Mouse (Mus musculus) hematopoietic multipotent progenitor cell, adult 10-12 weeks (in vitro differentiated cells): ENCODE results near the gene H60c. TPM values are rescaled to one million over a fixed set of nuclear protein-coding genes. Genes with fewer than 3 reads are reported as not detected.

ENCODE experiments used
- polyA plus RNA-seq: library from polyadenylated mRNA; stranded (reverse); fragments of >175 nt; gene quantifications from 2 replicates; pipeline ENCODE4 v1.2.3, GENCODE M21; 2012; ENCODE audit warnings: low replicate concordance

The H60c gene
- polyA plus RNA-seq = not detected in 2 replicates

DNA sequence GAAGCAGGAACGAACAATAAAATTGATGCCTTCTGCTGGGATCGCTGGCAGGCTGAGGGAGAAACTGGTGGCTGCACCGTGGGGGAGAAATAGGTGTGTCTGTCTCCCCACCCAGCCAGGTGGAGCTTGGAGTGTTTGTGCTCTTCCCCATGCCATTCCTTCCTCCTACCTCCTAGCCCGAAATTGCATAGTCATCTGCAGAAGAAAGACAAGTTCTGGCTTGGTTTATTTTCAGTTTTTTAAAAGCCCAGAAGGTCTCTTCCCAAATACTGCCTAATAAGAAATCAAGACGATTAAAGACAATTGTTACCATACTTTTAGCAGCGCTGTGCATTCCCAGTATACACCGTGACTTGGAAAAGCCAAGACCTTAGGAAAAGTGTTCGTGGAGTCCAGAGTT lies at the start of gene H60c:
Gene H60c (minus strand): TSS at position 101 of the 400 bp plus-strand sequence.

Other genes starting within 250 kb of the H60c start
- gene Ppp1r14c, start 98.3 kb upstream of the H60c start, polyA plus RNA-seq = not detected in 2 replicates